Mouse (Mus musculus) layer of hippocampus, adult 11-12 months (tissue): ENCODE measurements around the gene Cul7.
A peak's percentile ranks its signal among the peaks of the same experiment; 100 is the strongest.

Source experiments
- DNase-seq: peaks from one replicate; pipeline ENCODE4 v3.0.0; 2022; ENCODE audit warnings: low spot score

The Cul7 gene

DNA sequence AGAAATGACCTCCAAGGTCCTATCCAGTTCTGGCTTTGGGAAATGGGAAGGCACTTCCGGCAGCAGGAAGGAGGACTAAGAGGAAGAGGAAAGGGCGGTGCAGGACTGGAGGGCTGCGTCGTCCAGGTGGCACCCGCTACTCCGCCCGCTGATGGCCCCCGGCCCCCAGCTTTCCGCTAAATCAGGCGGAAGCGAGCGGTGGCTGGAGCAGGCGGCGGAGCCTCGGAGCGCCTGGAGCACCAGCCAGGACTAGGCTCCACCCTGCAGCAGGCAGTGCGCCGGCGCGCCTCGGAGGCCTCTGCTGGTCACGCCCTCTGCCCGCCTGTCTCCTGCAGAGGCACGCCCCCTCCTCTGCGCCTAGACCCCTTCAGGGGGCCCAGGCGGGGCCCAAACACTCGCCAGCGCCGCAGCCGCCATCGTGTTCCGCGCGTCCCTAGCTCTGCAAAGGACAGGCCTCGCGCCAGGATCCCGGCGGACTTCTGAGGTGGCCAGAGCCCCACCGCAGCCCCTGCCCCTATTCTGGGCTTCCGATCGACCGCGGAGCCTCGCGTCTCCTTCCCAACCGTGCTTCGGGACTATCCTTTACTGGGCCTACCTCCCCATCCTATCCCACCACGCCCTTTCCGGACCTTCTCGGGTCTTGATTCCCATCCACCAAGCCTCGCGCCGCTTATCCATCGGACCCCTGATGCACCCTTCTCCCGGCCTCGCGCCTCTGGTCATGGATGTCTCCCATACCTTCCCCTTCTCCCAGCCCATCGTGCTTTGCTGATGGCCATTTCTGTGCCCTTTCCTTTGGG is at the start of gene Cul7:
Cul7 (plus strand) TSS at position 106 of the 800 bp plus-strand sequence.
- peak; percentile 88 for DNase-seq

DNA sequence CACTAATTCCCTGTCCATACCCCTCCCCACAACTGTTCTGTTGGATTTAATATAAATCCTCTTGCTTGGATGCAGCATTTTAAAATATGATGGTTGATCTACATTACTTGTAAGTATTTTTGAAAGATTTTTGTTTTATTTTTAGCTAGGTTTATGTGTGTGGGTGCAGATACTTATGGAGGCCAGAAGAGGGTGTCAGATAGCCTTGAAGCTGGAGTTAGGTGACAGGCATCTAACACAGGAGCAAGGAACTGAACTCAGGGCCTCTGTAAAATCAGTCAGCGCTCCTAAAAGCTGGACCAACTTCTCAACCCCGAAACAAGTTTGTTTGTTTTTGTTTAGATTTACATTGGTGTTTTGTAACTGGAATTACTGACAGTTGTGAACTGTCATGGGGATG is 49.6 kb upstream of the Cul7 start:
- DNase-seq, result no peak

- DNase-seq, result no peak
Measured at GRCm38 (mm10) chr17:46602212-46602611, 47.9 kb upstream of the Cul7 start.

DNA sequence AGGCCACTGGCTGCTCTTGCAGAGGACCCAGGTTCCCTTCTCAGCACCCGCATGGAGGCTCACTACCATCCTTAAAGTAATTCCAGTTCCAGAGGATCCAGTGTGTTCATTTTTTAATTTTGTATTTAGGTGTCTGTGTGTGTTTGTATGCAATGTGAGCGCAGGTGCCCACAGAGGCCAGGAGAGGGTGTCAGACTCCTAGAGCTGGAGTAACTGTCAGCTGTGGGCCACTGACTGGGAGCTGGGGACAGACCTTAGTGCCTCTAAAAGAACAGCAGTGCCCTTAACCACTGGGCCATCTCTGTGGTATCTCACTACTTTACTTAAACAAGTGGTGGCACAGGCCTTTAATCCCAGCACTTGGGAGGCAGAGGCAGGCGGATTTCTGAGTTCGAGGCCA is 46.9 kb upstream of the Cul7 start:
- no peak for DNase-seq

DNA sequence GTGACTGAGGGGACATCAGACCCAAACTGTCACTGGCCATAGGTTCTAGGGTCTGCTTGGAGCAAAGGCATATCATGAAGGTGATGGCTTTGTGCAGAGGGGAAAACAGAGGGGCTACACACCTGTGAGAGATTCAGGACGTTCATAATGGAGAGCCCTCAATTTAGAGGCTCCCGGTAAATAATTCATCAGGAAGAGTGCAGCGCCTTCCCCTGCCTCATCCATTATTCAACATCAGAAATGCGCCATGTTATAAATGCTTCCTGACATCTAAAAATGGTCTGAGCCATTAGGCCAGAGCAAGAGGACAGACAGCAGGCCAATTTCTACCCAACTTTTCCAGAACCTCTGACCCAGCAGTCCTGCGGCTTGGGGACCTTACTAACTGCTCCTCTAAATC is 45.0 kb upstream of the Cul7 start:
- DNase-seq, result no peak

DNA sequence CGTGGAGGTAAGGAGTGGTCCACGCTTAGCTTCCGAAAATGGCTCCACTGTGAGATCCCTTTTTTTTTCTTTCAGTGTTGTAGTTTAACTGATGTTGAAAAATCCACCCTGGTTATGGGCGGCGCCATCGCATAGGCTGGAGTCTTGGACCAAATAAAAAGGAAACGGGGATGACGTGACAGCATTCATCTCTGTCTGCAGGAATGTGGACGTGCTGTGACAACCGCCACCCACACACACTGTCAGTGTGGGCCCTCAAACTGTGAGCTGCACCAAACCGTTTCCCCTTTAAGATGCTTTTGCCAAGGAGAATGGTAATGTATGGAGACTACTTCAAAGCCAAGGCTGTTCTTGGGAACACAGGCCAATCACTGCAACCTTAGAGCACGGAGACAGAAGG is 44.1 kb upstream of the Cul7 start:
- no peak for DNase-seq

DNA sequence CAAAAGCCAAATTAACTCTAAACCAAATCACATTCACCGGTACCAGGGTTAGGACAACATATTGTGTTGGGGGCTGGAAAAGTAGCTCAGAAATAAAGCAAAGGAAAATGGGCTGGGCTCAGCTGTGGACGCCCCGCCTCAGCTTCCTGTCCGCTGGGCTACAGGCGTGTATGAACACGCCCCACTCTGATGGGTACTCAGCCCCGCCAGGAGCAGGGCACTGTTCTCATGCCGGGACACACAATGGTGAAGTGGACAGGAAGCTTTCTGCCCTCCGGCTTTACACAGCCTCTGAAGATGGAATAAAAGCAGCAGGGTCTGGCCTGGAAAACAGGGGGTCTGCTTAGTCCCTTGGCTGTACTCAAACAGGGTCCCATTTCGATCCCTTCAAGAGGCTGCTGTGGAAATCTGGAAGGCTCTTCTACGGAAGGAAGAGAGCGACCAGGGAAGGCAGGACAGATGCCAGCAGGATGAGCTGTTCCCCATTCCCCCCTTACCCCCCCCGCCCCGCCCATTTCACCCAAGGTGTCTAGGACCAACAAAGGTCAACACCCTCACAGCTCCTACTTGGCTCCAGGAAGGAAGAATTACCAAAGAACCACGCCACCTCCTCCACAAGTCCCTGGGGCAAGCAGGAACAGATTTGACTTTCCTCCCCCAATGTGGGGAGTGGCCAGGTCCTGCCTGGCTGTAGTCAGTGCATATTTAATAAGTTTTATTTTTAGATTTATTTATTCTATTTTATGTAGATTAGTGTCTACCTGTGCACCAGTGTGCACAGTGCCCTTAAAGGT is 40.2 kb upstream of the Cul7 start:
- no peak for DNase-seq

DNA sequence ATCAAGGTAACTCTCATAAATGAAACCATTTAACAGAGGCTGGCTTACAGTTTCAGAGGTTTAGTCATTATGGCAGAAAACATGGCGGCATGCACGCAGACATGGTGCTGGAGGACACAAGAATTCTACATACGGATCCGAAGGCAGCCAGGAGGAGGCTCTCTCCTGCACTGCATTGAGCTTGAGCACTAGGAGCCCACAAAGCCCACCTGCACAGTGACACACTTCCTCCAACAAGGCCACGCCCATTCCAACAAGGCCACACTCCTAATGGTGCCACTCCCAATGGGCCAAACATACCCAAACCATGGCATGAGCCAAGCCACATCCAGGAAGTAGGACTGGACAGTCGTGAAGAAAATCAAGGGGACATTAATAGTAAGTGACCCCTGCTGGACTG is 38.8 kb upstream of the Cul7 start:
- no peak for DNase-seq

DNA sequence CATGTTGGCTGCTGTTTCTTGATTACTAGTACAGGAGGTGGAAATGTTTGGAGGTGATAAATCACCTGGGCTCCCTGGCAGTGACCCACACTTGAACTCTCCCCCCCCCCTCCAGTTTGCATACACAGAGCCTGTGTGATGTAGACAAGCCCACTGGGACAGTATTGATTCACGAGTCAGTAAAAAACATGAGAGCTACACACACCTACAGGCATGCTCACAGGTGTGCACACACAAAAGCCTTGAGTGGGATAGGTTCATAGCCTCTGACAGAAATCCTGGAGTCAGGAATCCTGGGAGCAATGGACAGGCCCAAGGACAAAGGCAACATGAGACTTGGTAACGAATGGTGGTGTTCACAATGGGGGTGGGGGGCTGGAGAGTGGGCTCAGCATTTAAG is 37.9 kb upstream of the Cul7 start:
- no peak for DNase-seq

DNA sequence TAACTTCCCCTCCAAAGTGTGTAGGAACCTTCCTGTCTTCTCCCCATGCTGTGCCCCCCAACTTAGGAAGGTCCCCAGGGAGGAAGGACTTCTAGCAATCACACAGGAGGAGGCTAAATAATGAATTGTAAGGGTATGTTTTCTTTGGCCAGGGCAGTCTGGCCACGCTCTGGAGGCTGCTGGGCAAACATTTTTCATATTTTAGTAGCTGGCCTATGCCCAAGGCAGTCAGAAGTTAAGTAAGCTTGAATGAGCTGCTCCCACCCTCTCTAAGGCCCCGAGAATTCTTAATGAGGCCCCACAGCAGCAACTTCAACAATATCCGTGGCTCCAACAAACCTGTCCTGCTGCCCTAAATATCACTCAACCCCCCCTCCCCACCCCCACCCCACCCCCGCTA is 37.3 kb upstream of the Cul7 start:
- no peak for DNase-seq

DNA sequence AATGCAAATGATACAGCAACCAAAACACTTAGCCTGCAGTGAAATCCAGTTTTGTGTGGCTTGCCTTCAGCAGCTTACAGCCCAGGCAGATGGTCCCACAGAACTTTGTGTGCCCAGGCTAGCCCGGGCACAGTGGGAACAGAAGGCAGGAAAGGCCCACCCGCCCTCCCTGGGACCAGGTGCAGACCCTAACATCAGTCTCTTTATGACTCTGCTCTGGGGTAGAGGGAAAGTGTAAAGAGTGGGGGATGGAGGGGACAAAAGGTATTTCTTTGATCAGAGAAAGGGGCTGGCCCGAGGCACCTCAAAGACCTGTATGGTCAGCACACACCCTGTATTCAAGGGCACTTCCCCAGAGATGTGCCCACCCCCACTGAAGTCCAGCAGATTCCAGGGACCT is 36.9 kb upstream of the Cul7 start:
- DNase-seq, result no peak

- no peak for DNase-seq
Measured at GRCm38 (mm10) chr17:46617799-46618198, 32.3 kb upstream of the Cul7 start.

GRCm38 (mm10) chr17:46618394-46618768 is 31.8 kb upstream of the Cul7 start:
- no peak for DNase-seq

GRCm38 (mm10) chr17:46618769-46619682 is 31.1 kb upstream of the Cul7 start:
- DNase-seq, result no peak

DNA sequence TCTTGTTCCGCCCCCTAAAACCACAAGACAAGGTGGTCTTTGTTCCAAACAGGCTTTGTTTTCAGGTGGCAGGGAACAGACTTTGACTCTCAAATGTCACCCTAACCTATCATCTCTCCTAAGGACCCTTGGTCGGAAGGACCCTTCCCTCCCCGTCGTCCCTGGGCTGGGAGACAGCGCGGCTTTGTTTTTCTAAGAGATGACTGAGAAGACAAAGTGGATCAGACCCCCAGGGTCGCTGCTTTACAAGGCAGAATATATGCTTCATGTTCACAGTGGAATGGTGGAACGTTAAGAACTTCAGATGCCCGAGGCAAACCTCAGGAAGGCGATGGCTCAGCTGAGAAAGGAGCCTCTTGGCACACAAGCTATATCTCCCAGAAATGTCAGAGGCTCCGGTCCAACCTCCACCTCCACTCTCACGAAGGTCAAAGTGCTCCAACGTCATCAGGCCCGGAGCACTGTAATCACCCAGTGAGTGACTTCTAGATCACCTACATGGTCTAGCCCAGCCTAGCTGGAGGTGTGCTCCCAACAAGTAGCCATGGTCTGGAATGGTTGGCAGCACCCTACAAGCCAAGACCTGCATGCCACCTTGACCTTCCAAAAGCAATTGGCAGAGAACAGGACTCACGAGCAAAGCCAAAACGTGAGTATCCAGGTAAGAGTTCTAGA is 30.3 kb upstream of the Cul7 start:
- DNase-seq, result no peak

GRCm38 (mm10) chr17:46621324-46621723 is 28.8 kb upstream of the Cul7 start:
- peak; percentile 54 for DNase-seq

DNA sequence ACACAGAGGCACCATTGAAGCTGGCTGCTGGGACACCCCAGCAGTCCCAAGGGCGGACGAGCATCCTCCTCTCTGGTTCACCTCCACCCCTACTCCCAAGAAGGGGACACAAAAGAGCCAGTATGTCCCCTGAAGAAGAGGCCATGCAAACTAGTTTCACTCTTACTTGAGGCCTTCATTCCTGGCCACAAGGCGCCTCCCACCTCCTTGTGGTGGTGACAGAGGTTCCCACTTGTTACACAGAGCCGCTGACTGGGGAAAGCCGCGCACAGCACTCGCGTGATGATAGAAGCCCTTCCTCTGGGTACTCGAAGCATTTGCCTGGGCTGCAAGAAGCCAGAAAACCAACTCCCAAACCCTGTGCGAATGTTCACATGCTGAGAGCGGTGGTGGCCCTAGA is 27.9 kb upstream of the Cul7 start:
- DNase-seq, result no peak

- DNase-seq, result peak; percentile 23
Measured at GRCm38 (mm10) chr17:46623819-46624557, 26.1 kb upstream of the Cul7 start.

DNA sequence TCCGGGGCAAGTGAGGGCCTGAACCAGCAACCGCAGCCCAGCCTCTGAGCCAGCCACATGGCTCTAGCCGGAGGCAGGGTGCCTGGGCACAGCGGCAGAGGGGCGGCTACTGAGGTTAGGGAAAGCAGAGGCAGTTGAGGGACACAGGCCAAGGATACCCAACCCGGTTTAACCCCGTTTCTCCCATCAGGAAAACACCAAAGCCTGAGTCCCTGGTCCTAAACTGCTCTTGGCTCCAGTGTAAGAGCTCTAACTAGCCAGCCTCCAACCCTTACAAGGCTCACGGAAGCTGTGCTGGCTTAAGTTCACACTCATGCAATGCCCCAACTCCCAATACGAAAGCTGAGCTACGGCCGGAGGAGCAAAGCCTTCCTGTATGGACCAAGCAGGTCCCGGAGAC is 25.5 kb upstream of the Cul7 start:
- DNase-seq, result no peak

- no peak for DNase-seq
Measured at GRCm38 (mm10) chr17:46627409-46627808, 22.7 kb upstream of the Cul7 start.

- DNase-seq, result no peak
Measured at GRCm38 (mm10) chr17:46628471-46628790, 21.7 kb upstream of the Cul7 start.
